Mouse (Mus musculus) liver, postnatal 0 days (tissue): ENCODE results near the gene Pdlim7.

Source experiments
- CTCF ChIP-seq: sonication (generic); IDR thresholded peaks from 2 replicates; pipeline ENCODE4 v1.5.1; 2016; ENCODE audit warnings: antibody characterized with exemption, low read depth
- EP300 ChIP-seq: IDR thresholded peaks from 2 replicates; pipeline ENCODE4 v1.6.1; 2016; ENCODE audit warnings: antibody characterized with exemption, low read depth, mild to moderate bottlenecking

DNA sequence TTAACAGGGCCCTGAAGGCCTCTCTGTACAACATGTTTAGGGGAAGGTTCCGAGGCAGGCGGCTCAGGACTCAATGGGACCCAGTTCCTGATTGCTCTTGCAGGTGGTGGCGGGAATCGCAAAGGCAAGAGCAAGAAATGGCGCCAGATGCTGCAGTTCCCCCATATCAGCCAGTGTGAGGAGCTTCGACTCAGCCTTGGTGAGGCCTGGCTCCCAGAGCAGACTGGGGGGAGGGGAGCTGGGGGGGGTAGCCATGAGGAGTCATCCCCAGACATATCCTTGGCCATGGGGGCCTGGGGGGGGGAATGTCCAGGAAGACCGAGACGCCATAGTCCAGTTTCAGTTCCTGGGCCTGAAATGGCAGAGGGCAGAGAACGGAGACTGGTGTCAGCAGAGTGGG, 64.3 kb downstream of the Pdlim7 start:
- TF ChIP-seq EP300: no peak
- no peak for TF ChIP-seq CTCF
